Mouse (Mus musculus): ENCODE results near the gene Hnf1a. TPM values are rescaled to one million over a fixed set of nuclear protein-coding genes. Genes with fewer than 3 reads are reported as not detected.

The Hnf1a gene
- polyA plus RNA-seq, 1 experiment from 2014 or later = not detected

DNA sequence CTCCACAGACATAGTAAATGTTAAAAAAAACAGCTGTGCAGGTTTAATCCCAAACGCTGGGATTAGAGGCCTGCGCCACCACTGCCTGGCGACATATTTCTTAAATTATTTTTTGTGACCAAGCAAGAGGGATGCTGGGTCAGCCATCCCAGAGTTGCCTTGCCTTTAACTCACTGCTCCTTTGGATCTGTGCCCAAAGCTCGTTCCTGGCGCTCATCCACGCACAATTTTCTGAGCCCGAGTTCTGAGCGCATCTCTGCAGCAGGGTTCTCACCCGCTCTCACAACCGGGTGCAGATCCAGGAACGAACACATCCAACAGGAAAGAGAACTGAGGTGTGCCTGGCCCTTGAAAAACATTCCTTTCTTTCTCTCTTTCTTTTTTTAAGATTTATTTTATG, 7.6 kb upstream of the Hnf1a start:
- Histone ChIP-seq H3K27me3 (no peaks in the 10 kb centered on the region), H3K27ac (no peak overlapping the region), H3K9ac (0 out of 2 replicates have a peak overlapping the region, but pooled peaks have one; percentile 10), H3K4me3 (no peak overlapping the region), H3K4me2 (replicated peaks) (no peak overlapping the region), H3K36me3 (no peaks in the 10 kb centered on the region), H3K4me1 (peaks cover 11% of the 10 kb centered on the region), H3K9me3 (no peaks in the 10 kb centered on the region)
- no peak for ATAC-seq (ENCODE audit: low FRiP score, low read depth)
- WGBS = 70% methylated on average over 11 of the region's 11 CpGs

DNA sequence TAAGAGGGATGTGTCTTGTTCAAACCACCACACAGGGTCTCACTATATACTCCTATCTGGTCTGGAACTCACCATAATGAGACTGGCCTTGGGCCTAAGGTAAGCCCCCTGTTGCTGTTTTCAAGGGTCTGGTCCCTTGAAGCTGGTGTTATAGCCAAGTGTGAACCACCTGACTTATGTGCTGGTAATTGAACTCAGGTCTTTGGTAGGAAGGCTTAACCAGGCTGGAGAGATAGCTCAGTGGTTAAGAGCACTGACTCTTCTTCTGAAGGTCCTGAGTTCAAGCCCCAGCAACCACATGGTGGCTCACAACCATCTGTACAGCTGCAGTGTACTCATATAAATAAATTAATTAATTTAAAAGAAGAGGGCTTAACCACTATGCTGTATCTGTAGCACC, 6.0 kb upstream of the Hnf1a start:
- no peak for ATAC-seq (ENCODE audit: low FRiP score, low read depth)
- no peaks in the 10 kb centered on the region for H3K36me3 ChIP-seq
- H3K9ac ChIP-seq = no peak overlapping the region
- H3K4me3 ChIP-seq = no peak overlapping the region
- H3K27me3 ChIP-seq = no peaks in the 10 kb centered on the region
- H3K27ac ChIP-seq = no peak overlapping the region
- H3K4me2 ChIP-seq (replicated peaks) = no peak overlapping the region
- peaks cover 11% of the 10 kb centered on the region for H3K4me1 ChIP-seq
- no peaks in the 10 kb centered on the region for H3K9me3 ChIP-seq

DNA sequence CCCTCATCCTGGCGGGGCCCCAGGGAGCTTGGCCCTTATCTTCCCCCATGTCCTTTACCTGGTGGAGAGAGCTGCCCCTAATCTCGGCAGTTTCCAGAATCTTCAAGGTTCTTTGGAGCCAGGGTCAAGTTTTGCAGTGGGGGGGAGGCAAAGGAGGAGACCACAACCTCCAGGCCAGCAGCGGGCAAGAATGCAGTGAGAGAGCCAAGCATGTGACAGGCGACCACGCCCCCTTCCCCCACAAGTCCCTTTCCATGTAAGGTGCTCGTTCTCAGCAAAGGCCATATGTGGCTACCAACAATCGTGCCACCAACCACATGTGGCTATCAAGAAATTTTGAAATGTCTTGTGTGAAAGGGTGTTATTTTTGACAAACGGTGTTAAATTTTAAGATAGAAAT, 2.2 kb upstream of the Hnf1a start:
- H3K4me1 ChIP-seq = no peaks in the 10 kb centered on the region
- H3K9me3 ChIP-seq = no peaks in the 10 kb centered on the region
- 74% methylated on average over 8 of the region's 8 CpGs for WGBS
- no peak overlapping the region for H3K9ac ChIP-seq
- ATAC-seq (ENCODE audit: low FRiP score, low read depth) = no peak
- no peak overlapping the region for H3K27ac ChIP-seq
- H3K27me3 ChIP-seq = peaks cover 12% of the 10 kb centered on the region
- H3K4me3 ChIP-seq = no peak overlapping the region
- H3K4me2 ChIP-seq (replicated peaks) = no peak overlapping the region
- H3K36me3 ChIP-seq = no peaks in the 10 kb centered on the region

DNA sequence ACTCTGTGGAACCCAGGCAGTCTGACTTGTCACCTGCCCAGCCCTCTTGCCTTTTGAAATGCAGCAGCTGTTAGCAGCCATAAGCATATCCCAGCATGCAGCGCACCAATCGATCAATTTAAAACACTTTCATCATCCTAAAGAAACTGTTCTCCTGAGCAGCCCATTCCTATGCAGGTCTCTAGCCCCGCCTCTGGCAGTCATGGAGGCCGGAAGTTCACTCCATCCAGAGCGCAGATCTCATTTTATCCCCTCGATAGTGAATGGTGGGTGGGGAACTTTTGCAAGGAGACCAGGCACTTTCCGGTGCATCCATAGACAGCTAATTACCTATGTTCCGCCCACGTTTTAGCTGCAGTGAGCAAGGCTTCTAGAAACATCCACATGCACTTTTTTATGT, 1.3 kb upstream of the Hnf1a start:
- peaks cover 22% of the 10 kb centered on the region for H3K27me3 ChIP-seq
- no peak overlapping the region for H3K4me2 ChIP-seq (replicated peaks)
- no peaks in the 10 kb centered on the region for H3K9me3 ChIP-seq
- H3K36me3 ChIP-seq = no peaks in the 10 kb centered on the region
- 77% methylated on average over 9 of the region's 9 CpGs for WGBS
- ATAC-seq (ENCODE audit: low FRiP score, low read depth) = no peak
- H3K4me1 ChIP-seq = no peaks in the 10 kb centered on the region
- H3K4me3 ChIP-seq = no peak overlapping the region
- no peak overlapping the region for H3K27ac ChIP-seq
- no peak overlapping the region for H3K9ac ChIP-seq

DNA sequence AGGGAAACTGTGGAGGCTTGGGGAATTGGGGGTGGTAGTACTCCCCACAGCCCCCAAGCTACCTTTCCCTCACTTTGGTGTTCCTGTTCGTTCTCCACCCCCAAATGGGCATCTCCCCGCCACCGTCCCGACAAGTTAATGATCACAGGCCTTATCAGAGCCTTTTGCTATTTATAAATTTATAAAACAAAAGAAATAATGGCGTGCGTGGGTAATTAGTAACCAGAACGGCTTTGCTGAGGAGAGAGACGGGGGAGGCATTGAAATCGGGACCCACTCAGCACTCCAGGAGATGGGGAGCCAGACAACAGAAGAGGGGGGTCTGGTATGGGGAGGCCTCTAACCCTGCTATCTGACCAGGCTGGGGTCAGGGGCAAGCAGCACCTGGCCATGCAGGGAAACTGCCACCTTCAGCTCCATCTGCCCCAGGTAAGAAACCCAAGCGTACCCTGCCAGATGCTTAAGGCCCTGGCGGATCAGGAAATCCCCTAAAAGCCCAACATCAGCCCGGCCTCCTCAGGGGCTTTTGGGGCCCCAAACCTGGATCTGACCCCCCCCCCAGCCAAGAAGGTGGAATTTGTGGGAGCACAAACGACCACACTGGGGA, 1.2 kb downstream of the Hnf1a start:
- Histone ChIP-seq H3K4me2 (replicated peaks) (no peak overlapping the region), H3K9ac (no peak overlapping the region), H3K27me3 (peaks cover 24% of the 10 kb centered on the region), H3K36me3 (no peaks in the 10 kb centered on the region), H3K9me3 (no peaks in the 10 kb centered on the region), H3K4me3 (no peak overlapping the region), H3K4me1 (no peaks in the 10 kb centered on the region), H3K27ac (no peak overlapping the region)
- ATAC-seq (ENCODE audit: low FRiP score, low read depth) = no peak
- 55% methylated on average over 13 of the region's 13 CpGs for WGBS

DNA sequence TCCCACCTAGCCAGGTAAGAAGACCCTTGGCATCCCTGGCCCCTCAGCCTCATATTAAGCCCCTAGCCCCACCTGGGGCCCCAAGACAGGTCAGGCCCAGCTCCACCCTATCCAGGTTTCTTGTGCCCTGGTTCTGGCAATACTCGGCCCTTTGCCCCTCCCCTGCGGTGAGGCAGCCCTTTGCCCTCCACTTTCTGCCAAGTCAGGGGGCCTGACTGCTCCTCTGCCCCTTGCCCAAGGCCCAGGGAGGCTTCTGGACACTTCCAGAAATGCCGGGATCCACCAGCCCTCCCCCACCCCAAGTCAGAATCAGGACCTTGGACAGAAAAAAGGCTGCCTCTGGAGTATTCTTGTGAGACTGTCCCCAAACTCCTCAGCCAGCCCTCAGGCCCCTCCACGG, 1.8 kb downstream of the Hnf1a start:
- ATAC-seq (ENCODE audit: low FRiP score, low read depth) = no peak
- WGBS = 9% methylated on average over 4 of the region's 4 CpGs
- no peaks in the 10 kb centered on the region for H3K9me3 ChIP-seq
- H3K9ac ChIP-seq = no peak overlapping the region
- H3K4me2 ChIP-seq (replicated peaks) = no peak overlapping the region
- no peaks in the 10 kb centered on the region for H3K4me1 ChIP-seq
- H3K27ac ChIP-seq = no peak overlapping the region
- peaks cover 24% of the 10 kb centered on the region for H3K27me3 ChIP-seq
- no peak overlapping the region for H3K4me3 ChIP-seq
- H3K36me3 ChIP-seq = no peaks in the 10 kb centered on the region

DNA sequence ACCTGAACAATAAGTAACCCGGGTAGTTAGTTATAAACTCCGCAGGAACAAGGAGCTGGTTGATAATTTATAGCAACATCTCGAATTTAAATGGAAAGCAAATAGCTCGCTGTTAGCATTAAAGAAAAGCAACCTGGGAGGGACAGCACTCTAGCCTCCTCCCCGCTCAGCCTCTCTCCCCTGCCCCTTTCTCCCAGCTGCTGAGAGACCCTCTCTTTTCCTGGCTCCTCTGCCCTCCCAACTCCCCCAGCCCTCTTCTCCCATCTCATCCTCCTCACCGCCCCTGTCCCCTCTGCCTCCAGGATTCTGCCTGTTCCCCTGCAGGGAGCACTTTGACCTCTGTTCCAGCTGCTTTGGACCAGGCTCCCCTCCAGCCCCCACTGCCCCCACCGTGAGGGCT, 2.2 kb downstream of the Hnf1a start:
- Histone ChIP-seq H3K9ac (no peak overlapping the region), H3K36me3 (no peaks in the 10 kb centered on the region), H3K9me3 (no peaks in the 10 kb centered on the region), H3K27me3 (peaks cover 24% of the 10 kb centered on the region), H3K4me1 (no peaks in the 10 kb centered on the region), H3K4me3 (no peak overlapping the region), H3K4me2 (replicated peaks) (no peak overlapping the region), H3K27ac (no peak overlapping the region)
- WGBS = 28% methylated on average over 7 of the region's 7 CpGs
- ATAC-seq (ENCODE audit: low FRiP score, low read depth) = no peak

DNA sequence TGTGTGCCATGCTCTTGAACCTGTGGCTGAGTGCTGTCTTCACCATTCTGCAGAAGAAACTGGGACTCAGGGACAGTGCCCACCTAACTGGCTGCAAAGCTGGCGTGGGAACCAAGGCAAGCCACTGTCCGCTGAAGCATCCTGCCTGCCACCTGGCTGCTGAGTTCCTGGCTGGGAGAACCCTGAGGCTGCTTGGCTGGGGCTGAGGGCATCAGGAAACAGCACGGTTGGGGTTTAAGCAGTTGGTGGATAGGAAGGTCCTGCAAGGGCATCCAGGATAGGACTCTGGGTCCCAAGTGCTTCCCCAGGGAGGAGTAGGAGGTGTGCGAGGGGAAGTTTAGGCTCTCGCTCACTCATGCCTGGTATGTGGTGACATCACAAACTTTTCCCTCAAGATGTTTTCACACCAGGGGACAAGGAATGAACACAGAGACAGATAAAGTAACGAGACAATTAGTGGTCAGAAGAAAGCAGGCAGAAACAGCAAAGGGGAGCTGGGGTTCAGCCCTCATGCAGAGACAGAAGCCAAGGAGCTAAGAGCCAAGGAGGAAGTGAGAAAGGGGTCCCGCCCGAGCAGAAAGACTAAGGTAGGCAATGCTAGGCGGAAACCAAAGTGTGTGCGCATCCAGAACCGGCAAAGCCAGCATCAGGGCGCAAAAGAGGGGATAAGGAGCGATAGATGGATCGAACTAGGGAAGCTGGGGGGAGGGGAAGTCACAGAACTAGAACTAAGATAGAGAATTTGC, 3.2 kb downstream of the Hnf1a start:
- ATAC-seq (ENCODE audit: low FRiP score, low read depth) = no peak
- WGBS = 43% methylated on average over 14 of the region's 14 CpGs
- no peak overlapping the region for H3K27ac ChIP-seq

DNA sequence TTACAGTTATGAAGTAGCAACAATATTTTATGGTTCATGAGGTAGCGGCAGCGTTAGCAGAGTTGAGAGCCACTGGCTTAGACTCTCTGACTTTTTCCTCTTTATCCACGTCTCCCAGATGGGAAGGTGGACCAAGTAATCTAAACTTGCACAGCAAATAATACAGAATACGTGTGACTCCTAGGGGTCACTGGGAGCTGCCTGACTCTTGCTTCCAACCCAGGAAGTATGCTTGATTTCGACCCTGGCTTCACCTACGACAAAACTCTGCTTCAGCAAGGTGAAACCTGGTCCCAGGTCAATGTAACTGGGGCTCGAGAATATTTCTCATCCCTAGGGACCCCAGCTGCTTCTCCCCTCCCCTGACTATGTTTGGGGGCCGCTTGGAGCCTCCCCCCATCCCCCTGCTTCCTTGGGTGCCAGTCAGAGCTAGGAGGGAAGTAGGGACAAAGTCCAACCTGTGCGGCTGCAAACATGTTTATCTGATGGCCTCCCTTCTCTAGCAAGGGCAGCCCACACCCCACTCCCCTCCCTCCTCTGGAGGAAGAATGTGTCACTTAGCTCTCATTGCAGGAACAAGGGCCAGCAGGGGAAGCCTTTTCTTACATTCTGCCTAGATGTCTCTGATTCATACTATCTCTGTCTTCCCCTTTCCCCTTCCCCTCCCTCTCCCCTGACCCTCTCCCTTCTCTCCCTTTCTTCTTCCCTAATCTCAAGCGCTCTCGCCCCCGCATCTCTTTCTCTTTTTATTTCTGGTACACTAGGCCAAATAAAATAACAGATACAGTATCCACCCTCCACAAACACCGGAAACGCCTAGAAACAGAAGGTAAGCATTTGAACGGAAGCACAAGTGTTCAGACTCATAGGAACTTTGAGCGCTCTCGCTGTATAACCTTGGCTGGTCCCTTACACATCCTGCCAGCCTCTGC, 5.7 kb downstream of the Hnf1a start:
- no peaks in the 10 kb centered on the region for H3K9me3 ChIP-seq
- 0 out of 2 replicates have a peak, but pooled peaks cover 4% of the 10 kb centered on the region for H3K4me1 ChIP-seq
- H3K27me3 ChIP-seq = peaks cover 24% of the 10 kb centered on the region
- no peak overlapping the region for H3K4me2 ChIP-seq (replicated peaks)
- no peak overlapping the region for H3K27ac ChIP-seq
- no peak overlapping the region for H3K4me3 ChIP-seq
- WGBS = 63% methylated on average over 17 of the region's 17 CpGs
- ATAC-seq (ENCODE audit: low FRiP score, low read depth) = no peak
- no peak overlapping the region for H3K9ac ChIP-seq
- no peaks in the 10 kb centered on the region for H3K36me3 ChIP-seq

More for the DNA sequence above, 3.2 kb downstream of the Hnf1a start:
- no peaks in the 10 kb centered on the region for H3K9me3 ChIP-seq
- H3K9ac ChIP-seq = no peak overlapping the region
- no peaks in the 10 kb centered on the region for H3K36me3 ChIP-seq
- no peak overlapping the region for H3K4me2 ChIP-seq (replicated peaks)
- peaks cover 24% of the 10 kb centered on the region for H3K27me3 ChIP-seq
- H3K4me1 ChIP-seq = no peaks in the 10 kb centered on the region
- H3K4me3 ChIP-seq = no peak overlapping the region

DNA sequence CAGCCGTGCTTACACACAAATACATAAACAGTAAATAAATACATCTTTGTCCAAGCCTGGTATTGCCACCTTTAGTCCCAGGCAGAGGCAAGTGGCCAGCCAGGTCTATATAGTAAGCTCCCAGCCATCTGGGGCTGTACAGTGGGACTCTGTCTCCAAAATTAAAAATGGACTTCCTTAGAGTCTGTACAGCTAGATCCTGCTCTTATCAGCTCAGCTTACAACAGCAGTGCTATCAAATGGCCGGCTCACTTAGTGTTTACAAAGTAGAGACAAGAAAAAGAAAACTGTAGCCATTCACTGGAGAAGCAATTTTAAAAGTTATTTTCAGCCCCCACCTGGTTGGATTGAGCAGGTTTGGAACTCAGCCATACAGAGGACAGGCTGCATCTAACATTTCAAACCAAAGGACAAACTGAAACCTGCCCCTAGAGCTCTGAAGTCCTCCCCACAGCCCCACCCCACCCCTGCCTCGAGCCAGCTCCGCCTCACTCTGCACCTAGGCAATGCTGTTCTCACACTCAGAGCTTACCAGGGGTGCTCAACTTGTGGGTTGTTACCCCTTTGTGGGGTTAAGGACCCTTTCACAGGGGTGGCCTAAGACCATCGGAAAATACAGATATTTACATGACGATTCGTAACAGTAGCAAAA, 6.5 kb downstream of the Hnf1a start:
- Histone ChIP-seq H3K4me3 (no peak overlapping the region), H3K4me2 (replicated peaks) (no peak overlapping the region), H3K27ac (no peak overlapping the region), H3K9ac (no peak overlapping the region), H3K27me3 (peaks cover 22% of the 10 kb centered on the region), H3K9me3 (no peaks in the 10 kb centered on the region), H3K36me3 (no peaks in the 10 kb centered on the region), H3K4me1 (0 out of 2 replicates have a peak, but pooled peaks cover 4% of the 10 kb centered on the region)
- ATAC-seq (ENCODE audit: low FRiP score, low read depth) = no peak
- 59% methylated on average over 7 of the region's 7 CpGs for WGBS

DNA sequence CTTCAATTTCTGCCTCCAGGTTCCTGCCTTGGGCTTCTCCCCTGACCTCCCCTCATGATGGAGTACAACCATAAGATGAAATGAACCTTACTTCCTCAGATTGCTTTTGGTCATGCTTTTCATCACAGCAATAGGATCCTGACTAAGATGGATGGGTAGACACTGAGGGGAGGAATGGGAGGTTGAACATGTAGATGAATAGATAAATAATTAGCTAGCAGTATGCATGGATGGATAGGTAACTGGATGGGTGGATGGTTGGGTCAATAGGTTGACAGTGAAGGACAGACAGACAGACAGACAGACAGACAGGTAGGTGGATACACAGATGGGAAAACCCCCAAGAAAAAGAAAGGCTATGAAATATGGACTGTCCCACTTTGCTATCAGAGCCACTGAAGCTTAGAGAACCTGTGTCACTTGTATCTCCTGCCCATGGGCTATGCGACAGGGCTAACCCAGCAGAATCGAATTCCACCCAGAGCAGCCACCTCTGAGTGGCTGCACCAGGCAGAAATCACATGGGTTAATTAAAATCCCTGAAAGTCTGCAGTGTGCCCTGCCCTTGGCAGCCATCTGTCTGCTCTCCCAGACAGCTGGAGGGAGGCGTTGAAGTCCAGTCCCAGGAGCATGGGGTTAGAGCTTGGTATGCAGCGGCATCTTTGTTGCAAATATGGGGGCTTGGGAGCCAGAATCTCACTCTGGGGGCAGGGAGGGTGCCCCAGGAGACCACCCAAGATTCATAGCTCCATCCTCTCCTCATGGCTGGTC, 9.1 kb downstream of the Hnf1a start:
- no peak for ATAC-seq (ENCODE audit: low FRiP score, low read depth)
- H3K4me3 ChIP-seq = no peak overlapping the region

More for the DNA sequence above, 9.1 kb downstream of the Hnf1a start:
- no peak overlapping the region for H3K27ac ChIP-seq
- H3K9me3 ChIP-seq = 0 out of 2 replicates have a peak, but pooled peaks cover 3% of the 10 kb centered on the region
- H3K27me3 ChIP-seq = no peaks in the 10 kb centered on the region
- no peak overlapping the region for H3K4me2 ChIP-seq (replicated peaks)
- H3K9ac ChIP-seq = no peak overlapping the region
- WGBS = 30% methylated on average over 4 of the region's 4 CpGs
- 0 out of 2 replicates have a peak, but pooled peaks cover 4% of the 10 kb centered on the region for H3K4me1 ChIP-seq
- no peaks in the 10 kb centered on the region for H3K36me3 ChIP-seq
